Mouse (Mus musculus) left cerebral cortex, postnatal 10 days (tissue): ENCODE results near the gene Dhx58. TPM values are rescaled to one million over a fixed set of nuclear protein-coding genes. Genes with fewer than 3 reads are reported as not detected.
A peak's percentile ranks its signal among the peaks of the same experiment; 100 is the strongest.

Experiments
- DNase-seq, 2 experiments: peaks; one replicate each; pipeline ENCODE4 v3.0.0; 2021 to 2022; ENCODE audit warnings: low spot score in 2 of 2, mixed read lengths in 1 of 2; ENCODE audit errors: extremely low spot score in 1 of 2
- intact Hi-C: fragments of 180-260 bp; cut with DNase I; formaldehyde crosslinking; loops from one replicate; pipeline ENCODE4 v1.15.1; 2025
- total RNA-seq, 2 experiments: library from RNA; stranded (reverse); gene quantifications; 2 replicates each; pipeline ENCODE4 v1.2.3; 2021

Dhx58 gene
- total RNA-seq, 2 experiments from 2014 or later: 1.8 to 1.9 TPM

DNA sequence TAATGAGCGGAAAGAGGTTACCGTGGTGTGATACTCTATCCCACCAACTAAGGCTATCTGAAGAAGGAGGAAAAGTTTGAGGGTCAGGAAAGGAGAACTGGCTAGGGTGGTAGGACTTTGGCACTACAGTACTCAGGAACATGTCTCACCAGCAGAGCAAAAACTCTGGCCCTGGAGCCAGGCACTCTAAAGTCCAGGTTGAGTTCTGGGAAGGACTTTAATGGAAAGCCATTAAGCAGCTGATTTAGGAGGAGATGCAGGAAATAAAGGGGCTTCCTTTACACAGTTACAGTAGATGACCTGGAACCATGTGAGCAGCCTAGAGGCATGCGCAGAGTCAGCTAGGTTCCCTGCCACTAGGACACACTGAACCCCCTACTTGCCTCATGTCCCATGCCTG lies 23.1 kb upstream of the Dhx58 start:
- intact Hi-C loops: no loop called here
- DNase-seq: no peak

DNA sequence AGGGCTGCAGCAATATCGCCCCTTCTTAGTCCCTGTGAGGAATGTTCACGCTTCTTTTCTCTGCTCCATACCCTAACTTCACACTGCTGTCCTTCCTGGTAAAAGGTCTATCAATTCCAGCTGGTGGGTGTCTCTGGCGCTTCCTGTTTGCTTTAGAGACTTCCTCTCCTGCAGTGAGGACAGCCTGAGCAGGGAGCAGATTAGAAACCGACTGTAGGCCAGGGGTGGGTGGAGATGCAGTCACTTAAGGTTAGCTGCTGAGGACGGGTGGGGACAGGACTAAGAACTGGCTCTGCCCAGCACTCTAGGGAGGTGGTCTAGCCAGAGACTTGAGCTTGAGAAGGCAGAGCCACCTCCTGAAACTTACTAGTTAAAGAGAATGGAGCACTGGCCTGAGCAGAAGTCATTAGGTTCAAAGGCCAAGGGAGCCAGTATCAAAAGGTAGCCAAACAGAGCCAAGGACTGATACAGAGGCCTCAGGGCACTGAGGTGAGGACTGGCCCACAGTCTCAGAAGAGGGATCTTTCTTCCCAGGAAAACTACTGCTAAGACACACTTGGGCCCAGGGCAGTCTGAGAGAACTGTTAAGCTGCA lies 20.9 kb upstream of the Dhx58 start:
- intact Hi-C loops: no loop called here
- no peak for DNase-seq

DNA sequence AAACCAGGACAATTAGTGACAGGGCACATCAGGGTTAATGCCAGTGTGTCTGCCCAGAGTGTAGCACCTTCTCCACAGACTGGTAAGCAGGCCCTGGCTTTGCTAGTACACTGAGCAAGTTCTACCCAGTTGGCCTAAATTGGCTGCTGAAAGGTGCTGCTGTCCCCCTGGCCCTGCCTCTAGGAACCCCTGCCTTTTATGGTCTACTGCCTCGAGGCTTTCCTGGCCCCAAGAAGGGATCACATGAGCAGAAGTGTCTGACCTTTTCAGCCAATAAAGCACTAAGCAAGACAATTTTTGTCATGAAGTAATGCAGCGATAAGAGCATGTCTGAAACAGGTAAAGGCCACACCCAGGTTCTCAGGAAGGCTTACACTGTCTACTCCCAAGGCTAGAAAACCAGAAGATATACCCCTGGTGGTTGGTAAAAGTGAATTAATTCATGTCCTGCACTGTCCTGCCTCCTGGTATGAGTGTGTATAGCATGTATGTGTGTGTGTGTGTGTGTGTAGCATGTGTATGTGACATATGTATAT lies 18.5 kb upstream of the Dhx58 start:
- intact Hi-C loops: no loop called here
- DNase-seq: no peak

DNA sequence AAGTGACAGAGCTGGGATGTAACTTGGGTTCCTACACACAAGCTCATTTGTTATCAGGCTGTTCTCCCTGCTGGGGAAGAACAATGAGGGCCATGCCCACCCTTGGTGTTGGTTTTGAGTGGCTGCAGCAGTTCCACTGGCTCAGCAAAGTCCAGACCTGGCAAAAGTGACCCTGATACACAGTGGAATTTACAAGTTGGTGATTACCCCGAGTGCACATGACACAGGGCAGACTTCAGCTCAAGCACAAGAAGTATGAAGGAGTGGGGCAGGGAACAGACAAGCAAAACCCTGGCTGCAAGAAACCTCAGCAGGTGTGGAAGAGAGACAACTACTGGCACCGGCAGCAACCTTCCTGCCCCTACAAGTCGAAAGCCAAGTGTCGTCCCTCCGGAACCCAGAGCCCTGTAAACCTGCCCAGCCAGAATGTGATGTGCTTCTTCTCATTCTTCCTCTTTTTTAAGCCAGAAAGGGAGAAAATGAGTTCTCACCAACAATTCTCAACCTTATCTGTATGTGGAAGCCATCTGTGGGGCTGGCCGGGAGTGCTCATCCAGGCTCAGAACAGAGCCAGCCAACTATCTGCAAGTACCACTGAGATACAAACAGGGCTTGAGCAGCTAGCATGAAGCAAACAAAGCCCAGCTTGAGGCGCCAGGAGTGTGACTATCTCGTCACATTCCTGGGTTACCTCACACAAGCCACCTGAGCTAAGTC lies 17.9 kb upstream of the Dhx58 start:
- no peak for DNase-seq
- intact Hi-C loops: no loop called here

DNA sequence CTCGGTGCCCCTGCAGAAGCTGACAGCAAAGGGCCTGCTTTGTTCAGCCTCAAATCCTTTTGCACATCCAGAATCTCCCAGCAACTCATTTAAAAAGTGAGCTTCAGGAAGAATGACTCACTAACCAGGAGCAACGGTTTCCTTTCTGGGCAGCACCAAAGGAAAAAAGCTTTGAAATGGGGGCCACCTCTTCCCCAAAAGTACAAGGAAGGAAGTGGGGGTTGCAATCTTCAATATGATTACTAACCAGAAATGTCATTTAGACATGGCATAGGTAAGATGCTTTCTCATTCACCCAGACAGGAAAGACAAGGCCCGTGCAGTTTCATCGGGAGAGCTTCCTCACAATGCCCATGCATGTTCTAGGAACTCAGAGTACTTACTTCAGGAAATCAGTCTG lies 17.2 kb upstream of the Dhx58 start:
- DNase-seq: no peak
- intact Hi-C loops: no loop called here

DNA sequence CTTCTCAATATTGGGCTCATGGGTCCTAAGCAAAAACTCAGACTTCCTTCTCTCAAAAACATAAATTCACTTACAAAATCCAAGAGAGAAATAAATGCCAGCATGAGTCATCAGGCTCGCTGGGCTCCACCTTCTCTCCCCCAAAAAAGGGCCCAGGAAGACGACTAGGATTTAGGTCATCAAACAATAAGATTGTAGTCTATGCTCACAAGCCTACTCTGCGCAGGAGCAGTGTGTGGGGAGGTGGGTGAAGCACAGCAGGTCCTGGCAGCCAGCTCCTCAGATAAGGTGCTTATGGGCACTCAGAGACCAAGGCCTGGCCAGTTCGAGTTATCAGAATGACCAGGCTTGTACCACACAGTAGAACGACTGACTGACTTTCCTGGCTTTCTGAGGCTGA lies 16.3 kb upstream of the Dhx58 start:
- no peak for DNase-seq
- intact Hi-C loops: no loop called here

GRCm38 (mm10) chr11:100719893-100720292 lies 15.8 kb upstream of the Dhx58 start:
- DNase-seq: no peak
- intact Hi-C loops: no loop called here

- no peak for DNase-seq
- intact Hi-C loops: no loop called here
Observed at GRCm38 (mm10) chr11:100719312-100719711, 15.2 kb upstream of the Dhx58 start.

GRCm38 (mm10) chr11:100718866-100719265 lies 14.8 kb upstream of the Dhx58 start:
- intact Hi-C loops: no loop called here
- DNase-seq: no peak

DNA sequence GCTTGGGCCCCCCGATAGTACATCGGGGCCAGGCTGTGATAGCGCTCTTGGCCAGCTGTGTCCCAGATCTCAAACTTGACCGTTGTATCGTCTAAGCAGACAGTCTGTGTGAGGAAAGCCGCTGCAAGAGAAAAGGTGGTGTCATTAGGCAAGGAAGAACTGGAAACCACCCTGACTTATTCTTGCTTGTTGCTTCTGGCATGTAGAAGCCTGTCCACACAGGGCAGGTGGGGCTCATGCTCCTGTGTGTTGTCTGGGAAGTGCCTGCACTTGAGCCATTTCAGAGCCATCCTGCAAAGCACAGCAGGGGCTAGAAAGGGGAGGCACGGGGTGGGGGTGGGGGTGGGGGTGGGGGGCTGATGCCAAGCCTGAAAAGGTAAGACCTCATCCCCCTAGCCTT lies 14.4 kb upstream of the Dhx58 start:
- intact Hi-C loops: no loop called here
- no peak for DNase-seq

DNA sequence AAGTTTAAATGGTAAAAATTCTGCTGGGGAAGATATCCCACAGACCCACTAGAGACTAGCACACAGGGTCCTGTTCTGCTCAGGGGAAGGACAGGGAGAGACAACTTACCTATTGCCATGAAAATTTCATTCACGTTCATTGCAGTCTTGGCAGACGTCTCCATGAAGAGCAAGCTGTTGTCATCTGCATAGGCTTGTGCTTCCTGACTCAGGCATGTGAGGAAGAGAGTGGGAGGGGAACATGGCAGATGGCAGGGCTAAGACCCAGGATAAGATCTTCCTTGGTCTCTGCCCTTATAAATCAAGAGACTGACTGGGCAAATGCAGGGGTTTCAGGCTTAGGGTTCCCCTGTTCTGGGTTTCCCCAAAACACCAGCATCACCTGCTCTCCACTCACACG lies 12.6 kb upstream of the Dhx58 start:
- intact Hi-C loops: no loop called here

DNA sequence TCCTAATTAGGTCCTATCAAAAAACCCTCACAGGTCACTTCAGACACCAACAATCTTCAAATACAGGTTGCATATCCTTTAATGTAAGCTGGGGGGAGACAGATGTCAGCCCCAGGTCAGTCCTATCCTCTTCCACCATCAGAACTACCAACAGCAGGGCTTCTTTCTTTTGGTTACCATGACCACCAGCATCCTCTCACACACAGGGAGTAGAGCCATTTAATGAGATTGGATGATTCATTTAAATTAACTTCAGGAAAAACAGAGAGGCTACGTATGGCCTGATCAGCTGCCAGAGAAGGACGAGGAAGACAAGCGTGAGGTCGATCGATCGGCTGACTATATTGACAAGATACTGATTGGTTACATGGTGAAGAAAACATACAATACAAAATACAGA lies 10.9 kb upstream of the Dhx58 start:
- DNase-seq: no peak
- intact Hi-C loops: loop anchor here (2.0 to 5.0 kb wide), 2 partner anchors 46 to 242 kb away; no protein-coding TSS in a partner anchor

More for the DNA sequence above, 12.6 kb upstream of the Dhx58 start:
- no peak for DNase-seq

DNA sequence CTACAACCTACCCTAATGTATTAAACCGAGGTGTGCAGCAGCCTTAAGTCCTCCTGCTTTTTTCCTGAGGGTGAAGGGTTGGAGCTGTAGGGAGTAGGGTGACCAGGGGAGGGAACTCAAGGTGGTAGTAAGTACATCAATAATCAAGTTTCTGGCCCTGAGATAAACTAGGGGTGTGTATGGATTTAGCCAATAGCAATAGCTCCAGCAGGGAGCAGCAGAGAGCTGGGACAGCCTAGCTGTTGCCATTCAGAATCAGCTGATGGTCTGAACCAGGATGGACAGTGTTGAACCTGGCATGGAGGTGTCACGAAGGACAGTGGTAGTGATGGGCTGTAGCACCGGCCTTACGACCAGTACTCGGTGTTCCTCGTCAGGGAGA lies 10.5 kb upstream of the Dhx58 start:
- peak; percentile 71 to 88 for DNase-seq
- intact Hi-C loops: loop anchor here (2.0 to 5.0 kb wide), 2 partner anchors 46 to 243 kb away; no protein-coding TSS in a partner anchor

DNA sequence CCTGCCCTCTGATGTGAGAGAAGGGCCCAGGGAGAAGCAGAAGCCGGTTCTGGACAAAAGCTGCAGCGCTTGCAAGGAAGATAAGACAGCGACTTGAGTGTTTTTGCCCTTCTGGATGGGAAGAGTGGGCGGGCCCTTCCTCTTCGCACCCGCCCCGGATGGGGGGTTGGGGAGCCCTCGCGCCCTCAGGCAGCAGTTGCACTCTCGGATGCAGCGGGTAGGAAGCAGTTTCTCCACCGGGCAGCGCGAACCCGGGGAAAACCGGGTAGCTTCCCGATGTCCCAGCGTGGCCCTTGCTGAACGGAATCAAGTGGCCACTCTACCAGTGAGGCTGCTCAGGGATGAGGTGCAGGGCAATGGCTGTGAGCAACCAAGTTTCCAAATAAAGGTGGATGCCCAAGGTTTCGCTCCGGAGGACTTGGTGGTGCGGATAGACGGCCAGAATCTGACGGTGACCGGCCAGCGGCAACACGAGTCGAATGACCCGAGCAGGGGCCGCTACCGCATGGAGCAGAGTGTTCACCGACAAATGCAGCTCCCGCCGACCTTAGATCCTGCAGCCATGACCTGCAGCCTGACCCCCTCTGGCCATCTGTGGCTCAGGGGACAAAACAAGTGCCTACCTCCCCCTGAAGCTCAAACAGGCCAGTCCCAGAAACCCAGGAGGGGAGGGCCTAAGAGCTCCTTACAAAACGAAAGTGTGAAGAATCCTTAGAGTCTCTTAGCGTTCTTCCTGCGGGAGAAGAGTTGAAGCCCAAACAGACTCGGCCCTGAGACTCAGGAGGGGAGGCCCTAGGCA lies 9.9 kb upstream of the Dhx58 start, which contains the start of gene Hspb9:
Gene Hspb9 (plus strand): TSS at position 116 of the 799 bp plus-strand sequence.
- DNase-seq: peak in 1 of 2 experiments; percentile 86
- intact Hi-C loops: loop anchor here (2.0 to 5.0 kb wide), 2 partner anchors 47 to 243 kb away; no protein-coding TSS in a partner anchor

DNA sequence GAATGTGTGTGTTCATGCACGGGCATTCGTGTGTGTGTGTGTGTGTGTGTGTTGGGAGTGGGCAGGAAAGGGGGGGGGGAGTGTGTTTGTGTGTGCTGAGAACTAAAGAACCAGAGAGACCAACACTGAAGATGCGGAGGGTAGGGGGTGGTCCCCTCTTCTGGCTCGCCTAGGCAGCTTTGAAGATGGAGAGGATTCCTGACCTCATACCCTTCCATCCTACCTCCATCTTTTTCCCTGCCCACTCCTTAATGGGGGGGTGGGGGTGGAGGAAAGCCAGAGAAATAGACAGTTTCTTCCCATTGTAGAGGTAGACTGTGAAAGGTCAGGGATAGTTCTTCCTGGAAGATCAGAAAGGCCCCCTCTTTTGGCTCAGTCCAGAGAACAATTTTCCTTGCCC lies 9.1 kb upstream of the Dhx58 start:
- no peak for DNase-seq

DNA sequence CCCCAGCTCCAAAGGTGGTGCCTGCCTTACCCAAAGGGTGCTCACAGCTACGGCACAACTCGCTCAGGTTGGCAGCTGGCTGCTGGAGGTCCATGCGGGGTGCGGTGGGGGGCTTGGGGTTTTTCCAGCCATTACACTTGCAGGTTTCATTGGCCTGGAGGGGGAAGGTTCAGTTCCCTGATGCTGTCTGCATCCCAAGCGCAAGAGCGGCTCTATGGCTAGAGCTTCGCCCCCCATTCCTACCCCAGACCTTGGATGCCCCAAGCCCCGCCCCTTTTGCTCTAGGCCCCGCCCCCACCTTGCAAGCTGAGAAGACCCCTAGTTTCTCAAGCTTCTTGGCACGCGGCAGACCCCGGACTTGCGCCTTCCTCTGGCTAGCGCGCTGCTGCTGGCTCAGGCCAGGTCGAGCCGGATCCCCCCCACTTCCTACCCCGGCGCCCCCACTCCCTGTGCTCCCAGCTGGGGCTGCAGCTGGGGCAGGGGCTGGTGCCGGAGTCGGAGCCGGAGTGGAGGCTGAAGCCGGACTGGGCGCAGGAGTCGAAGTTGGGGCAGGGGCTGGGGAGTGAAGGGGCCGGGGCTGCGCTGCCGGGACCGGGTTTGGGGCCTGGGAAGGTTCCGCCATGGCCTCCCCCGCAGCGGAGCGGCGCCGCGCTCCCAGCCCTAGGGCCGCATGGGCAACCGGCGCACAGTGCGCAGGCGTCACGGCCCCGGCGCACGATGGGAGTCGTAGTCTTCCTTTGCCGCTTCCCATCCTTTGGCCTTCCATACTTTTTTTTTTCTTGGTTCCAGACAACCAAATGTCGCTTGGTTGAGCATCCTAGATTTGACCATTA lies 7.9 kb upstream of the Dhx58 start, which contains the start of gene Kat2a:
Gene Kat2a (minus strand): TSS at position 683 of the 833 bp plus-strand sequence.
- DNase-seq: peak; percentile 80 to 92
- intact Hi-C loops: loop anchor here (5.0 kb wide), 1 partner anchor 245 kb away; no protein-coding TSS in a partner anchor

More for the DNA sequence above, 9.1 kb upstream of the Dhx58 start:
- intact Hi-C loops: loop anchor here (5.0 kb wide), 1 partner anchor 244 kb away; no protein-coding TSS in a partner anchor

DNA sequence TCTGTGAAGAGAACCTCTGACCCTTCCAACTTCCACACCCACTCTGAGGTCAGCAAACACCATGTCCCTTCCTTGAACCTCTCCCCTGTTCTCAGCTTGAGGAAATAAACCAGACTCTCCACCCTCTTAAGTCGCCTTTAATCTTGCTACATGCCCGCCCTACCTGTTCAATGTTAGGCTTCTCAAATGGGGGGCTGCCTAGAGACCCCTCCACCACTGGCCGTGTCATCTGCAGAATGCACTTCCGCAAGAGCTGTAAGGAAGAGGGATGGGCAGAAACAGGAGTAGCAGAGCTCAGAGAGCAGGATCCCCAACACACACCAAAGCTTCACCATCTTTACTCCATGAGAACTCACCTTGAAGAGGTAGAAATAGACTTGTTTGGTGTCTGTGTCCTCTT lies 6.9 kb upstream of the Dhx58 start:
- no peak for DNase-seq
- intact Hi-C loops: loop anchor here (5.0 kb wide), 1 partner anchor 246 kb away; no protein-coding TSS in a partner anchor

DNA sequence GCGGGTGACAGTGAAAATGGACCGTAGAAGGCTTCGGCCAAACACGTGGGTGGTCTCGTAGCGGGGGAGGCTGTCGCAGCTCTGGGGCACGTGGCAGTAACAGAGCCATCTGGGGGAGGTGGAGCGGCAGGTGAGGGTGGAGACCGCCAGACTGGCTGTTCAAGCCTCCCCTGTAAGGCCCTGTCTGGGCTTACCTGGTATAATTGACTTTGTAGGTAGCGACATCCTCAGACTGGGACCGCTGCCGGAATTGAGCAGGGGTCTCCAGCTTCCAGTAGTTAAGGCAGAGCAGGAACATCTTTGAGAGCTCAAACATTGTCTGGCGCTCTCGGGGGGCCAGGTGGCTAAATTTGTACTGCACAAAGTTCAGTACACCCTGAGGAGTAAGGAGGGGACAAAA lies 6.5 kb upstream of the Dhx58 start:
- DNase-seq: no peak
- intact Hi-C loops: loop anchor here (5.0 kb wide), 1 partner anchor 247 kb away; no protein-coding TSS in a partner anchor
